Mouse (Mus musculus) cerebellum, postnatal 25 days (tissue): ENCODE data around the gene Slk.

Experiments used
- DNase-seq, 2 experiments: peaks; one replicate each; pipeline ENCODE4 v3.0.0; 2021; ENCODE audit warnings: mixed read lengths in 2 of 2

Gene Slk

GRCm38 (mm10) chr19:47653173-47653572 is 73.7 kb downstream of the Slk start:
- DNase-seq = no peak

GRCm38 (mm10) chr19:47654896-47655295 is 75.4 kb downstream of the Slk start:
- peak in 1 of 2 experiments; percentile 51 for DNase-seq

- DNase-seq = peak; percentile 60 to 74
Measured at GRCm38 (mm10) chr19:47658914-47659535, 79.5 kb downstream of the Slk start.

GRCm38 (mm10) chr19:47659765-47660408 is 80.4 kb downstream of the Slk start:
- DNase-seq = no peak

GRCm38 (mm10) chr19:47667601-47668000 is 88.1 kb downstream of the Slk start:
- DNase-seq = no peak

GRCm38 (mm10) chr19:47668399-47668798 is 88.9 kb downstream of the Slk start:
- peak; percentile 68 to 74 for DNase-seq

- peak in 1 of 2 experiments; percentile 60 for DNase-seq
Measured at GRCm38 (mm10) chr19:47674419-47674818, 94.9 kb downstream of the Slk start.

- no peak for DNase-seq
Measured at GRCm38 (mm10) chr19:47678675-47679074, 99.2 kb downstream of the Slk start.

GRCm38 (mm10) chr19:47689592-47689991 is 110.1 kb downstream of the Slk start:
- no peak for DNase-seq

GRCm38 (mm10) chr19:47691994-47692393 is 112.5 kb downstream of the Slk start, which contains the start of gene Col17a1:
TSS of gene Col17a1 (minus strand) at chr19:47692094.
- no peak for DNase-seq
